Mouse (Mus musculus): ENCODE measurements around the gene Tcap. TPM values are rescaled to one million over a fixed set of nuclear protein-coding genes. Genes with fewer than 3 reads are reported as not detected.

Gene Tcap
- total and polyA plus RNA-seq, 3 experiments: not detected

DNA sequence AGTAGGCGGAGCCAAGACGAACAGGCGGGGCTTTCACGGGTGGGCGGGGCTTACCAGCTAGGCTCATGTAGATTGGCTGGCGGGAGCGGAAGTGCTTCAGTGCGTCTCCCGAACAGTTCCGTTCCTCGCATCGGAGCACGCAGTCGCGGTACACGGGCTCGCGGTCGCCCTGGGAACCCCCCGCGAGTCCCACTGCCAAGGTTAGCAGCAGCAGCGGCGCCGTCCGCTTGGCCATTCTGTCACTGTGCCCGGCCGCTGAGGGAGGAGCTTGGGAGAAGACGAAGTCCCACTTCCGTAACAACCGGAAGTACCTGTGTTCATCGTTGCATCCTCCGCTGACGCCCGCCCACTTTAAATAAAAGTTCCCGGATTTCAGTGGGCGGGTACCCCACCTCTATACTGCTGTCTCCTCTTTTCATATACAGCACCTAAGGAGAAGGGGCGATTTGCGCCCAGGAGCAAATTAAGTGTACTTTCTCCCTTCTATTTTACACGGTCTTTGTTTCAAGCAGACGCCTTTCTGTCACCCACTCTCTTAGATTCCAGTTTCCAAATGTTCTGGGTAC lies 16.6 kb downstream of the Tcap start, which contains the start of gene Pgap3 (continued):
- TF ChIP-seq KAT2A (IDR thresholded peaks at IDR 0.05; ENCODE audit: insufficient replicate concordance, low read length) (peak; percentile 90; the same call in 1 of the 2 replicates), POLR2AphosphoS2 (IDR thresholded peaks at IDR 0.05; ENCODE audit: low read depth, low read length) (no peak), EP300 (IDR thresholded peaks at IDR 0.05; ENCODE audit: low read length) (no peak), RCOR1 (conservative IDR thresholded peaks at IDR 0.05; ENCODE audit: low read depth, low read length) (no peak), POLR2A (IDR thresholded peaks at IDR 0.05; ENCODE audit: low read depth, low read length) (peak; percentile 76), TCF12 (IDR thresholded peaks at IDR 0.05; ENCODE audit: low read depth, low read length) (peak; percentile 78), ZKSCAN1 (IDR thresholded peaks at IDR 0.05; ENCODE audit: borderline replicate concordance, low read depth, low read length) (no peak), MEF2A (IDR thresholded peaks at IDR 0.05; ENCODE audit: borderline replicate concordance, low read depth, low read length) (peak; percentile 80; the same call in 1 of the 2 replicates), JUN (IDR thresholded peaks at IDR 0.05; ENCODE audit: insufficient read depth, low read depth, low read length) (no peak), CHD2 (IDR thresholded peaks at IDR 0.05; ENCODE audit: low read length) (peak; percentile 73; the same call in 1 of the 2 replicates)

- dilution Hi-C loops (cut with MboI; ENCODE audit: extremely low pct_ligation_motif_present, extremely low pct_unique_long_range_greater_than_20kb, low sequenced_read_pairs) (no loop called here), in situ Hi-C loops (cut with MboI; ENCODE audit: low pct_ligation_motif_present, low pct_unique_long_range_greater_than_20kb, low sequenced_read_pairs) (no loop called here)
- Histone ChIP-seq H3K79me2 (replicated peaks; ENCODE audit: control insufficient read depth, extremely low read depth, insufficient read depth, poor library complexity, severe bottlenecking) (no peaks in the 10 kb centered on the region), H3K27me3 (replicated peaks) (peaks cover 23% of the 10 kb centered on the region), H3K9ac (ENCODE audit: insufficient read depth, low read depth) (peak overlapping the region; percentile 80), H3K9me3 (replicated peaks; ENCODE audit: low read length) (no peaks in the 10 kb centered on the region), H3K27ac (ENCODE audit: insufficient read depth, low read depth) (peak overlapping the region; percentile 9; the same call in 1 of the 2 replicates), H3K4me3 (replicated peaks in 1 of 3; ENCODE audit: low read depth in 2 of 3, low read length in 2 of 3, poor library complexity in 1 of 3) (peak overlapping the region; percentile 48 to 68 (median 61)), H3K4me1 (ENCODE audit: control insufficient read depth in 1 of 2, insufficient read depth in 2 of 2) (peaks cover 10 to 15% of the 10 kb centered on the region in 2 experiments), H3K4me2 (ENCODE audit: insufficient read depth, low read depth, poor library complexity, severe bottlenecking) (peak overlapping the region; percentile 85), H3K36me3 (replicated peaks in 1 of 2; ENCODE audit: control insufficient read depth in 1 of 2, insufficient read depth in 1 of 2, low read length in 1 of 2) (peaks cover 0 to 6% of the 10 kb centered on the region in 2 experiments)
- DNase-seq (ENCODE audit: extremely low read depth): peak; percentile 40
- TF ChIP-seq KAT2A (IDR thresholded peaks at IDR 0.05; ENCODE audit: insufficient replicate concordance, low read length): no peak
- no peak for TF ChIP-seq USF2 (conservative IDR thresholded peaks at IDR 0.05; ENCODE audit: low read depth, low read length)
- TF ChIP-seq BHLHE40 (IDR thresholded peaks at IDR 0.05; ENCODE audit: low read depth, low read length): no peak
Measured at GRCm38 (mm10) chr11:98400816-98401215, 17.2 kb downstream of the Tcap start.

GRCm38 (mm10) chr11:98406621-98407020 lies 23.0 kb downstream of the Tcap start:
- Histone ChIP-seq H3K36me3 (replicated peaks in 1 of 2; ENCODE audit: control insufficient read depth in 1 of 2, insufficient read depth in 1 of 2, low read length in 1 of 2) (no peaks in the 10 kb centered on the region), H3K4me2 (ENCODE audit: insufficient read depth, low read depth, poor library complexity, severe bottlenecking) (no peak overlapping the region), H3K4me1 (ENCODE audit: control insufficient read depth in 1 of 2, insufficient read depth in 2 of 2) (no peaks in the 10 kb centered on the region), H3K9ac (ENCODE audit: insufficient read depth, low read depth) (no peak overlapping the region), H3K4me3 (replicated peaks in 1 of 3; ENCODE audit: low read depth in 2 of 3, low read length in 2 of 3, poor library complexity in 1 of 3) (no peak overlapping the region), H3K9me3 (replicated peaks; ENCODE audit: low read length) (no peaks in the 10 kb centered on the region), H3K79me2 (replicated peaks; ENCODE audit: control insufficient read depth, extremely low read depth, insufficient read depth, poor library complexity, severe bottlenecking) (no peaks in the 10 kb centered on the region), H3K27ac (ENCODE audit: insufficient read depth, low read depth) (no peak overlapping the region), H3K27me3 (replicated peaks) (peaks cover 74% of the 10 kb centered on the region)
- DNase-seq (ENCODE audit: extremely low read depth): no peak
- dilution Hi-C loops (cut with MboI; ENCODE audit: extremely low pct_ligation_motif_present, extremely low pct_unique_long_range_greater_than_20kb, low sequenced_read_pairs) (no loop called here), in situ Hi-C loops (cut with MboI; ENCODE audit: low pct_ligation_motif_present, low pct_unique_long_range_greater_than_20kb, low sequenced_read_pairs) (no loop called here)
- TF ChIP-seq JUN (IDR thresholded peaks at IDR 0.05; ENCODE audit: insufficient read depth, low read depth, low read length) (no peak), ETS1 (conservative IDR thresholded peaks at IDR 0.05; ENCODE audit: low read depth, low read length) (no peak), TBP (conservative IDR thresholded peaks at IDR 0.05; ENCODE audit: low read depth, low read length) (no peak), MAZ (IDR thresholded peaks at IDR 0.05; ENCODE audit: low read depth, low read length) (no peak), RCOR1 (conservative IDR thresholded peaks at IDR 0.05; ENCODE audit: low read depth, low read length) (no peak), MAFK (IDR thresholded peaks at IDR 0.05; ENCODE audit: insufficient replicate concordance, low read length) (no peak)
